Mouse (Mus musculus) CH12.LX (cell line): ENCODE measurements around the gene Nup210l.

ENCODE experiments used
- CHD2 ChIP-seq: IDR thresholded peaks from 2 replicates; pipeline ENCODE4 v1.6.1; 2011; ENCODE audit warnings: low read length, improper control_type of control experiment
- EP300 ChIP-seq: IDR thresholded peaks from 2 replicates; pipeline ENCODE4 v1.6.1; 2011; ENCODE audit warnings: low read length, improper control_type of control experiment
- NRF1 ChIP-seq: IDR thresholded peaks from 2 replicates; pipeline ENCODE4 v1.6.1; 2014; ENCODE audit warnings: low read depth, mild to moderate bottlenecking, inconsistent platforms, low read length, improper control_type of control experiment, moderate library complexity
- POLR2A ChIP-seq: IDR thresholded peaks from 2 replicates; pipeline ENCODE4 v1.6.1; 2011; ENCODE audit warnings: low read depth, mild to moderate bottlenecking, improper control_type of control experiment, low read length
- SIN3A ChIP-seq: IDR thresholded peaks from 2 replicates; pipeline ENCODE4 v1.6.1; 2012; ENCODE audit warnings: low read length, improper control_type of control experiment, inconsistent platforms
- TCF12 ChIP-seq: IDR thresholded peaks from 2 replicates; pipeline ENCODE4 v1.6.1; 2014; ENCODE audit warnings: low read depth, mild to moderate bottlenecking, inconsistent platforms, low read length, improper control_type of control experiment

GRCm38 (mm10) chr3:90085281-90085680 lies 18.7 kb upstream of the Nup210l start:
- TF ChIP-seq CHD2 (no peak), NRF1 (no peak), POLR2A (no peak), SIN3A (no peak), TCF12 (no peak), EP300 (no peak)
